Mouse (Mus musculus): ENCODE data around the gene Necab3. TPM values are rescaled to one million over a fixed set of nuclear protein-coding genes. Genes with fewer than 3 reads are reported as not detected.

The Necab3 gene
- polyA plus RNA-seq (2012; rRNA removed), result 122 and 145 TPM in 2 replicates

DNA sequence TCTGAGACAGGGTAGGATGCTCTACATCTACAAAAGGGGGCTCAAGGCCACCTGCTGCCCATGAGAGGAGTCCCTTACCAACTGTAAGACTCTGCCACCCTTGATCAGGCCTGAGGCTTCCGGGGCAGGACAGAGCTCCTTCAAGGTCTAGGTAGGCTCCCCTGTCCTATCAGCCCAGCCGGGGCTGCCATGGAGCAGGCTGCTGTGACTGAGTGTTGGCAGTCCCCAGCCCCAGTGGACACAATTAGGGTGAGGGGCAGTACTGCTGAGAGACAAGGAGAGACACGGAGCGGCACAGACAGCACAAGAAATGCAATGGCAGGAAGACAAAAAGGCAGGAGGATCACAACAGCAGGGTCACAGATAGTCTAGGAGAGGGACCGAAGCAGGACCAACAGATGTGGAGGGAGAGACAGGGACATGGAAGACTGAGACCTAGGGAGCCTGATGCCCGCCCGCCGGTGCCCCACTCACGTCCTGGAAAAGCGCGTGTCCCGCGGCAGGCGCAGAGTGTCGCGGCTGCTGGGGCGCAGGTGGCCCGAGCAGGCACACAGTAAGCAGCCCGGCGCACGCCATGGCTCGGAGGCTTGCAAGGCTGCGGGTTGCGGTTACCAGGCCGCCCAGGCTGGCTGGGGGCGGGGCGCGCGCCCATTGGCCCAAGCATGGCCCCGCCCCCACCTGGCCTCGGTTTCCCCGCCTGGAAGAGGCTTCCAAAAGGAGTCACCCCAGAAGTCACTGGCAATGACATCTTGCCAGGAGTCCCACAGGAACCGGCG lies at the start of gene Necab3:
Gene Necab3 (minus strand): TSS at position 627 of the 776 bp plus-strand sequence.
- peak in 1 of 2 experiments; percentile 70 for DNase-seq (ENCODE audit: extremely low spot score in 1 of 2, low spot score in 1 of 2)

DNA sequence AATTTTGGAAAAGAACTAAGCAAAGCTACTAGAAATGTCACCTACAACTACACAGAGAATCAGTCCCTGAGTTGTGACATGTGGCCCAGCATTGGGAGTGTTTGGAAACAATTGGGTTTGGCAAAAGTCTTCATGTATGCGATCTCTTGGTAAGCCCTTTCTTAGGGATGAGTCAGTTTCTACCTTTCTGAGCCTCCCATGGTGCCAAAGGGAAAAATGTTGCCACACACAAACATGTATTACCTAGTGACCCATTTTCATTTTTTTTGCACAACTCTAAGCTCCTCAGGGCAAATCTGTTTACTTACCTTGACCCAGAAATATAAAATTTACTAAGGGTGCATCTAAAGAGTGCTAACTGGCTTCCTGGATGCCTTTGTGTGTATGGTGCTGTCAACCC lies 48.3 kb upstream of the Necab3 start:
- DNase-seq (ENCODE audit: extremely low spot score in 1 of 2, low spot score in 1 of 2), result no peak

DNA sequence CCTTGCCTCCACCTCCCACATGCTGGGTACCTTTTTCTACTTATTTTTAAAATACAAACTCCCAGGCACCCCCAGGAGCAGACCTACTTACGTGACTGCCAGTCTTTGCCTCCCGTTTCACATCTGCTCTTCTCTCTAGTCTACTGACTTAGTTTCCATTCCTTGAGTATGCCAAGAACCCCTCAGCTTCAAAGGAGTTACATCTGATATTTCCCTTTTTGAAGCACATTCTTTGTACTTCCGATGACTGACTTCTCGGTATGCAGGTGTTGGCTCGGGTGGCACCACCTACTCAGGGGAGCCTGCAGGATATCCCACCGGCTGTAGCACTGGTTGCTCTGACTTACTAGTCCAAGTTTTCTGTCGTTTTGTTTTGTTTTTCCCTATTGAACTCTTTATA lies 45.5 kb upstream of the Necab3 start:
- DNase-seq (ENCODE audit: extremely low spot score in 1 of 2, low spot score in 1 of 2), result no peak

DNA sequence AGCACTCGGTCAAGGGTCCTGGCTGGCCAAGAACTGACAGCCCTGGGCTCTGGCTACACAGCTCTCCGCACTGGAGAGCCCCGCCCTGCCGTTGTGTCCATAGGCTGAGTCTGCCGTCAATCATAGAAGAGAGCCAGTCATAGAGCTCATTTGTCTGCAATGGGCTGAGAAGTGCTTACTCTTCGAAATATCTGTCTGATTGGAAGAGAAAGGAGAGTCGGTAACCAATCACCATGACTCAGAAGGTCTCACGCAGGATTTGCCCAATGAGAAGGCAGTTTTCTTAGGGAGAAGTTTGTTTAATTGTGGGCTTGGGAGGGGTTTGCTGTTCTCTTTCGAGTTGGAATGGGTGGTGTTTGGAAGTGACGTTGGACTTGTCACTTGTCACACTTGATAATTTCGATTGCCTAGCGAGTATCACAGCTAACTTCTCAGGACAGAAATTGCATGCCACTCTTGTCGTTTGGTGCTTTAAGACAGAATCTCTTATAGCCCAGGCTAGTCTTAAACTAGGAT lies 45.0 kb upstream of the Necab3 start, which contains the start of gene Pxmp4:
Gene Pxmp4 (minus strand): TSS at position 71 of the 516 bp plus-strand sequence.
- peak; percentile 99 to 100 for DNase-seq (ENCODE audit: extremely low spot score in 1 of 2, low spot score in 1 of 2)

GRCm38 (mm10) chr2:154603007-154603637 lies 44.4 kb upstream of the Necab3 start:
- no peak for DNase-seq (ENCODE audit: extremely low spot score in 1 of 2, low spot score in 1 of 2)

DNA sequence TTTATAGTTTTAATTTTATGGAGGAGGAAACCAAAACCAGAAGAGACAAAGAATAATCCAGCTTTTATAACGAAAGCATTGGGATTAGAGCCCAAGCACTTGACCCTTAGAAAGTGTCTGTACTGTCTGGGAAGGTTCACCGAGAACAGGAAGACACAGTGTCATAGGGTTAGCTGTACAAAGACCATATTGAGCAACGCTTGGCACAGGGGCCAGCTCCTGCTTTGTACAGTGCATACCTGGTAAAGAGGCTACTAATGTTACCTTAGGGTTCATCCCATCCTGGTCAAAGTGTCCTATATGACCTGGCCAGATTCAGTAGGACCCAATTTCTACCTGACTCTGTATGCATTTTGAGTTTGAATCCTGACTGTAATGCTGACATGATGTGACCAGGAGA lies 42.6 kb upstream of the Necab3 start:
- DNase-seq (ENCODE audit: extremely low spot score in 1 of 2, low spot score in 1 of 2), result no peak

DNA sequence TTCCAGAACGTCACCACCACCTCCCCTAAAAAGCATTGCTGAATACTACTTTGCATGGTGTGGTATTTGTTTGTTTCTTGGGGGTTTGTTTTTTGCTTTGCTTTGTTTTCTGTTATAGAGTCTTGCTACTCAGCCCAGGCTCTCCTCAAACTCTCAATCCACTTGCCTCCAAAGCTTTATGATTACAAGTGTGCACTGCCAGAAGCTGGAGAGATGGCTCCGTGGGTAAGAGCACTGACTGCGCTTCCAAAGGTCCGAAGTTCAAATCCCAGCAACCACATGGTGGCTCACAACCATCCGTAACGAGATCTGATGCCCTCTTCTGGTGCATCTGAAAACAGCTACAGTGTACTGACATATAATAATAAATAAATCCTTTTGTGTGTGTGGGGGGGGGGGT lies 41.9 kb upstream of the Necab3 start:
- no peak for DNase-seq (ENCODE audit: extremely low spot score in 1 of 2, low spot score in 1 of 2)

- no peak for DNase-seq (ENCODE audit: extremely low spot score in 1 of 2, low spot score in 1 of 2)
Observed at GRCm38 (mm10) chr2:154597399-154597798, 38.7 kb upstream of the Necab3 start.

DNA sequence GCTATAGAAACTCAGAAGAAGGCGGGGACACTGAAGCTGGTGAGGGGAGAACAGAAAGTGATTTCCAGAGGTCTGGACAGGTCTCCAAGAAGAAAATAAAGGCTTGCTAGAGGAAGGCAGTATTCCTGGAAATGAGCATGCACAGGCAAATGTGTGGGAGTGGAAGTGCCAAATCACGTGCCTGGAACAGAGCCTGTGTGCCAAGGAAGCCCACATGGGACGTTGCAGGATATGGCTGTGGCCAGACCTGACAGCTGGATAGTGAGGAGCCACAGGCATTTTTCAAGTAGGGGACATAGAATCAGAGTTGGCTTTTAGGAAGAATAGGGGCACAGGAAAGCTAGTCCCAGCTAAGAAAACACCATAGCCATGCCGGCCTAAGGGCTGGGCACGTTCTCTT lies 37.1 kb upstream of the Necab3 start:
- no peak for DNase-seq (ENCODE audit: extremely low spot score in 1 of 2, low spot score in 1 of 2)

DNA sequence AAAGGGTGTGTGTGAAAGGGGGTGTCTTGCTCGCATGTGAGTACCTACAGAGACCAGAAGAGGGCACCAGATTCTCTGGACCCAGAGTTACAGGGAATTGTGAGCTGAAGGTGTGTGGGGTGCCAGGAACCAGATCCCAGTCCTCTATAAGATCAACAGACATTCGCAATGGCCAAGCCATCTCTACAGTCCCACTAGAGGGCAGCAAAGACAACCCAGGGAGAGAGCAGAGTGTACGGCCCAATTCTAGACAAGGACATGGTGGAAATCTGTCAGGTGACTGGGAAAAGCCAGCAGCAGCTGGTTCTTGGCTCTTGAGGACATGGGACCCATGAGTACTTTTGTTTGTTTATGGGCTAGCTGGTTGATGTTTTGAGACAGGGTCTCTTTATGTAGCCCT lies 34.3 kb upstream of the Necab3 start:
- no peak for DNase-seq (ENCODE audit: extremely low spot score in 1 of 2, low spot score in 1 of 2)

DNA sequence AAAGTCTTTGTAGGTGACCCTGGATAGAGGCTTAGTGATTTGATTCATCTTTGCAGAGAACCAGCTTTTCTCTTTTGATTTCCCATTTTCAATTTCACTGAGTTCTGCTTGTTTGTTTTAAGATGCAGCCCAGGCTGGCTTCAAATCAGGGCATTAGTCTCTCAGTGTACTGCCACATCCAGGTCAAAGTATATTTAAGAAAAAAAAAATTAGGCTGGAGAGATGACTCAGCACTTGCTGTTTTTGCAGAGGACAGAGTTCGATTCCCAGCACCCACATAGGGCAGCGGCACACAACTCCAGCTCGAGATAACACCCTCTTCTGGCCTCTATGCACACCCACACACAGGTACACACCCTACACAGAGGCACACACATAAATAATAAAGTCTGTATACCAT lies 32.5 kb upstream of the Necab3 start:
- no peak for DNase-seq (ENCODE audit: extremely low spot score in 1 of 2, low spot score in 1 of 2)

DNA sequence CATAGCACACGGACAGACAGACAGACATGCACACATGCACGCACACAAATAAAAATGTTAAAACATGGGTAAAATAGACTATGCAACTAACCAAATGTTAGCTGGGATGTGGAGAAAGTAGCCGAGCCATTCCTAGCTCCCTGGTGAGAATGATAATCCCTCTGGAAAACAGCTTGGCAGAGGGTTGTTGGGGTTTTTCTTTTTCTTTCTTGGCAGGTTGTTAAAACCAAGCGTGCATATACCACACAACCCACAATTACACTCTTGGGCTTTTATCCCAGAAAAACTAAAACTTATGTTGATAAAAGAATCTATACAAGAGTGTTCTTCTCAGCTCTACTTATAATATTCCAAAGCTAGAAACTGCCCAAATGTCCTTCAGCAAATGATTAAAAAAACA lies 30.4 kb upstream of the Necab3 start:
- peak in 1 of 2 experiments; percentile 63 for DNase-seq (ENCODE audit: extremely low spot score in 1 of 2, low spot score in 1 of 2)

DNA sequence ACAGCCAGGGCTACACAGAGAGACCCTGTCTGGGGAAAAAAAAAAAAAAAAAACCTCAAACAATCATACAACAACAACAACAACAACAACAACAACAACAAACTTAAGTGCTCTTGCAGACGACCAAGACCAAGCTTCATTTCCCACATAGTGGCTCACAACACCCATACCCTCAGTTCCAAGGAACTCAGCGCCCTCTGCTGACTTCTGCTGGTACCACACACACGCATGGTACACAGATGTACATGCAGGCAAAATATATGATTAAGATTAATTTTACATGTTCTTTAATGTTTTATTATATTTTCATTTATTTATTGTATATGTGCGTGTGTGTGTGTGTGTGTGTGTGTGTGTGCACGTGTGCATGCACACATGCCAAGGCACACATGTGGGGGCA lies 27.7 kb upstream of the Necab3 start:
- DNase-seq (ENCODE audit: extremely low spot score in 1 of 2, low spot score in 1 of 2), result peak in 1 of 2 experiments; percentile 47

GRCm38 (mm10) chr2:154584931-154585601 lies 26.4 kb upstream of the Necab3 start:
- DNase-seq (ENCODE audit: extremely low spot score in 1 of 2, low spot score in 1 of 2), result no peak

GRCm38 (mm10) chr2:154583906-154584872 lies 25.5 kb upstream of the Necab3 start:
- peak; percentile 95 for DNase-seq (ENCODE audit: extremely low spot score in 1 of 2, low spot score in 1 of 2)

DNA sequence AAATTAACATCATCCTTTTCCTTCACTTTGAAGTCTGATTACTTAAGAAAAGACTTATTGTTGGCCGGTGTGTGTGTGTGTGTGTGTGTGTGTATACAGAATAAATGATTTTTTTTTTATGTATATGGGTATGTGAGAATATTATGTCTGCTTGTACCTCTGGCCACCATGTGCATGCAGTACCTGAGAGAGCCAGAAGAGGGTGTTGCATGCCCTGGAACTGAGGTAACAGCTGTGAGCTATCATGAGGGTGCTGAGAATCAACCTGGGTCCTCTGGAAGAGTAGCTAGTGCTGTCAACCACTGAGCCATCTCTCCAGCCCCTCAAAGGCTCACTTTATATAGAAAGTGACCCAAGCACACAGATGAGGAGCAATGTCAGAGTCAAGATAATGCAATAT lies 22.7 kb upstream of the Necab3 start:
- no peak for DNase-seq (ENCODE audit: extremely low spot score in 1 of 2, low spot score in 1 of 2)

- DNase-seq (ENCODE audit: extremely low spot score in 1 of 2, low spot score in 1 of 2), result no peak
Observed at GRCm38 (mm10) chr2:154580586-154580985, 21.9 kb upstream of the Necab3 start.

- no peak for DNase-seq (ENCODE audit: extremely low spot score in 1 of 2, low spot score in 1 of 2)
Observed at GRCm38 (mm10) chr2:154577744-154578067, 19.0 kb upstream of the Necab3 start.

GRCm38 (mm10) chr2:154576876-154577743 lies 18.4 kb upstream of the Necab3 start:
- no peak for DNase-seq (ENCODE audit: extremely low spot score in 1 of 2, low spot score in 1 of 2)
